ENCODE assay signal across 23 mouse cellular contexts in genomic region chr14:62215071-62215470, GRCm38 (mm10).
DNase-seq lines count a peak whose midpoint lies in the region; ATAC-seq and TF ChIP-seq lines count a peak whose summit lies in the region.
"Had no signal": no experiment of that assay in that cellular context is flagged by ENCODE, and none has a peak within 500 bp of the region (broad histone marks: within the 10 kb centered on the region; RNA-seq: fewer than 3 reads in every experiment).

No protein-coding gene starts in this region.

- TF ChIP-seq EP300 in lung, postnatal 0 days (IDR thresholded peaks at IDR 0.05) = peak; percentile 90

- ATAC-seq in lung, embryonic 15.5 days (ENCODE audit: borderline replicate concordance, extremely low read depth, low FRiP score, low TSS enrichment) = no peak
- ATAC-seq in lung, postnatal 0 days = peak; percentile 81
- ATAC-seq: activated CD4-positive, CD25-positive, alpha-beta regulatory T cell, adult 4 months; CD4-positive, CD25-positive, alpha-beta regulatory T cell, adult 4 months; forebrain, embryonic 13.5 days; forebrain, embryonic 15.5 days; Patski had no signal

- H3K4me2 ChIP-seq in lung, embryonic 15.5 days = no peak overlapping the region
- H3K4me2 ChIP-seq in lung, postnatal 0 days (replicated peaks; ENCODE audit: low read depth, low read length) = no peak overlapping the region
- H3K4me2 ChIP-seq: embryonic facial prominence, embryonic 12.5 days; forebrain, embryonic 13.5 days; forebrain, embryonic 15.5 days had no signal

- no peaks in the 10 kb centered on the region; the same call in 1 of the 2 replicates for H3K27me3 ChIP-seq in heart, embryonic 10.5 days (ENCODE audit: insufficient read depth, poor library complexity, severe bottlenecking)
- H3K27me3 ChIP-seq in lung, embryonic 15.5 days = no peaks in the 10 kb centered on the region
- H3K27me3 ChIP-seq in lung, postnatal 0 days (replicated peaks; ENCODE audit: insufficient read depth, low read length) = no peaks in the 10 kb centered on the region
- H3K27me3 ChIP-seq: embryonic facial prominence, embryonic 12.5 days; forebrain, embryonic 13.5 days; forebrain, embryonic 15.5 days; Patski had no signal

- H3K27ac ChIP-seq in heart, embryonic 10.5 days = no peak overlapping the region
- H3K27ac ChIP-seq in lung, embryonic 15.5 days = peak overlapping the region; percentile 24; the same call in 1 of the 2 replicates
- H3K27ac ChIP-seq in lung, postnatal 0 days (ENCODE audit: low read length) = no peak overlapping the region
- H3K27ac ChIP-seq: embryonic facial prominence, embryonic 10.5 days; embryonic facial prominence, embryonic 12.5 days; forebrain, embryonic 13.5 days; forebrain, embryonic 15.5 days had no signal

- no peak overlapping the region for H3K4me3 ChIP-seq in heart, embryonic 10.5 days
- H3K4me3 ChIP-seq in lung, embryonic 15.5 days = no peak overlapping the region
- H3K4me3 ChIP-seq in lung, postnatal 0 days (ENCODE audit: low read depth, low read length) = no peak overlapping the region
- H3K4me3 ChIP-seq: embryonic facial prominence, embryonic 10.5 days; embryonic facial prominence, embryonic 12.5 days; forebrain, embryonic 13.5 days; forebrain, embryonic 15.5 days had no signal

- 69% methylated on average over 1 of the region's 1 CpGs for WGBS in heart, embryonic 10.5 days
- WGBS in lung, embryonic 15.5 days = 18% methylated on average over 1 of the region's 1 CpGs
- WGBS in lung, postnatal 0 days = 21% methylated on average over 1 of the region's 1 CpGs

- no peaks in the 10 kb centered on the region for H3K9me3 ChIP-seq in heart, embryonic 10.5 days
- no peaks in the 10 kb centered on the region for H3K9me3 ChIP-seq in lung, embryonic 15.5 days
- no peaks in the 10 kb centered on the region for H3K9me3 ChIP-seq in lung, postnatal 0 days (ENCODE audit: low read length)
- H3K9me3 ChIP-seq: embryonic facial prominence, embryonic 10.5 days; embryonic facial prominence, embryonic 12.5 days; forebrain, embryonic 13.5 days; forebrain, embryonic 15.5 days; G1E had no signal

- H3K36me3 ChIP-seq in heart, embryonic 10.5 days = no peaks in the 10 kb centered on the region
- H3K36me3 ChIP-seq in lung, embryonic 15.5 days = no peaks in the 10 kb centered on the region
- H3K36me3 ChIP-seq in lung, postnatal 0 days (ENCODE audit: insufficient read depth, low read length) = no peaks in the 10 kb centered on the region
- H3K36me3 ChIP-seq: embryonic facial prominence, embryonic 10.5 days; embryonic facial prominence, embryonic 12.5 days; forebrain, embryonic 15.5 days; G1E had no signal

- H3K4me1 ChIP-seq in heart, embryonic 10.5 days = no peaks in the 10 kb centered on the region
- peaks cover 7% of the 10 kb centered on the region; the same call in 1 of the 2 replicates for H3K4me1 ChIP-seq in lung, embryonic 15.5 days
- H3K4me1 ChIP-seq in lung, postnatal 0 days (ENCODE audit: insufficient read depth, low read depth, low read length) = no peaks in the 10 kb centered on the region
- H3K4me1 ChIP-seq: embryonic facial prominence, embryonic 10.5 days; embryonic facial prominence, embryonic 12.5 days; forebrain, embryonic 13.5 days; forebrain, embryonic 15.5 days had no signal

- TF ChIP-seq CTCF in lung, postnatal 0 days (IDR thresholded peaks at IDR 0.05) = no peak

- no peak overlapping the region for H3K9ac ChIP-seq in lung, embryonic 15.5 days
- no peak overlapping the region for H3K9ac ChIP-seq in lung, postnatal 0 days (replicated peaks; ENCODE audit: low read depth)
- H3K9ac ChIP-seq: embryonic facial prominence, embryonic 12.5 days; forebrain, embryonic 13.5 days; forebrain, embryonic 15.5 days had no signal

- peak; percentile 16 for DNase-seq in heart, adult 11 months
- DNase-seq in heart, embryonic 10.5 days (ENCODE audit: low spot score) = no peak
- DNase-seq in lung, adult 18-20 months = no peak
- peak; percentile 68 for DNase-seq in lung, postnatal 0 days (ENCODE audit: low spot score)
- DNase-seq in lung, postnatal 25 days (ENCODE audit: low spot score) = no peak
- DNase-seq: adrenal gland, adult 8-10 months; adrenal gland, postnatal 14 days; adrenal gland, postnatal 36 days; B cell, adult 2 months; cerebellum, adult 11-12 months; cerebellum, adult 2 months; cerebellum, adult 9-10 months; cerebellum, postnatal 10 days; cerebellum, postnatal 25 days had no signal

Comparison
In these comparisons a context has a peak if more than half of its experiments do, and no peak if none do; other contexts are left out.
1. DNase-seq: peak in heart, adult 11 months (single experiment) and lung, postnatal 0 days (single experiment); none in heart, embryonic 10.5 days (single experiment), lung, adult 18-20 months (0 of 2) and lung, postnatal 25 days (single experiment).